Mouse (Mus musculus) adrenal gland, postnatal 14 days (tissue): ENCODE measurements around the gene Hivep2. TPM values are rescaled to one million over a fixed set of nuclear protein-coding genes. Genes with fewer than 3 reads are reported as not detected.
A peak's percentile ranks its signal among the peaks of the same experiment; 100 is the strongest.

Experiments
- DNase-seq: peaks from one replicate; pipeline ENCODE4 v3.0.0; 2021; ENCODE audit warnings: mixed read lengths
- long read RNA-seq, 2 experiments: library from polyadenylated mRNA; stranded (forward); transcript quantifications; one replicate each; pipeline ENCODE4 v2.0.0; 2021
- total RNA-seq: library from RNA; stranded (reverse); gene quantifications from 2 replicates; pipeline ENCODE4 v1.2.3, GENCODE M21; 2021

Gene Hivep2
- total RNA-seq = 27.2 and 31.2 TPM in 2 replicates
- long read RNA-seq, experiment 1, partial matches to known transcripts = 1 of 4 reads
- long read RNA-seq, experiment 1, other reads (novel, unspliced or antisense) = 3 of 4 reads
- long read RNA-seq, experiment 2, partial matches to known transcripts = 1 of 6 reads
- long read RNA-seq, experiment 2, other reads (novel, unspliced or antisense) = 5 of 6 reads

DNA sequence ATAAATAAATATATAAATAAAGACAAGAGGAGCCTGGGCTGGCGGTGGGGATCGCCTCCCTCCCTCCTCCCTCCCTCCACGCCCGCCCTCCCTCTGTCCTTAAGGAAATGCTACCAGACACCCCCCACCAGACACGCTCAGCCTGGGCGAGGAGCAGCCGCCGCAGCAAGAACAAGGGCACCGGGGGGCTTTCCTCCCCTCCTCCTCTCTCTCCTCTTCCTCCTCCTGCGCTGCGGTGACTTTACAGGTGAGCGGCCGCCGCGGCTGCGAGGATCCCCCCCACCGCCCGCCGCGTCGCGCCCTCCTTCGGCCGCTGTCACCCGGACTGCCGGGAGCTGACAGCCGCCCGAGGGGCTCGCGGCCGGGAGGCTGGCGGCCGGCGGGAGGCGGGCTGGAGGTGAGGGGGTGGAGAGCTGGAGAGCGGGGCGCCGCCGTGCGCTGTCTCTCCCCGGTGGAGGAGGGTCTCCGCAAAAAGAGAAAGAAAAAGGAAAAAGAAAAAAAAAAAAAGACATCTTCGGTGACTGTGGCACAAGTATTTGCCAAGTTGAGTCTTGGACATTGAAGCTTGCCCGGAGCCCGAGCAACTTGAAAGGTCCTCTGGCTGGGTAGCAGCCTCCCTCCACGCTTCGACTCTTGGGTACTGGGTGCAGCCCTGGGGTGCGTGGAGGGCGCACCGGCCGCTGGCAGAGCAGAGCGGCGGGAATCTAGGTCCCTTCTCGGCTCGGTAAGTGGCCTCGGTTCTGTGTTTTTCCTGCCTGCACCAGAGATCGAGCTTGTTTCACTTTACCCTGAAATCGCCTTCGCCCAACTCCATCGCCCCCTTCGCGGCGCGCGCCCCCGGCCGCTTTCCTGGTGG lies at the start of gene Hivep2:
Hivep2 (plus strand) TSS at position 102 of the 856 bp plus-strand sequence.
- peak; percentile 80 for DNase-seq

DNA sequence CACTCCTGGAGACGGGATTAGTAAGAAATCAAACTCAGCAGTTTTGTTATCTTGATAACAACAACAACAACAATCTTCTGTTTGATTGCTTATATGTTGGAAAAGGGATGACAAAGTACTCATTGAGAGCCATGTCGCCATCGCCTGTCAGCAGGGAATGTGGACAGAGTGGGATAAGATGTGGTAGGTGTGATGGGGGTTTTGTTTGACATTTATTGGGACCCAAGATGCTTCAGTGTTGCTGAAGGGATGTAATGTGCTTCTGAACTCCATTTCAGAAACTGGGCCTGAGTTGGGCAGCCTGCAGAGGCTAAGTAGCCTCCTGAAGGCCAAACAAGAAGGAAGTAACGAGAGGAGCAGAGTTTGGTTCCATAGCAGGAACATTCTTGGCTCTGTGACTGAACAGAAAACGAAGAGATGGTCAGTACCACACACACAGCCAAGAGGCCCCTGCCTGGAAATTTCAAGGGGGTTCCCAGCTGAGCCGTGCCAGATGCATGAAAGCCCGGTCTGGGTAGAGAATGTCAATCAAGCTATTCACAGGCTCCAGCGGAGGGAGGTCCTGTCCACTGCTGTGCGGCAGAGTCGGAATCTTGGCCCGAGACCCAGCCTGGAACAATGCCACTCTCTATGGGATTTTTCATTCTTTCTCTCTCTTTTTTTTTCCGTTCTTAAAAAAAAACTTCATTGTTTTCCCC lies 49.1 kb upstream of the Hivep2 start:
- DNase-seq = peak; percentile 43

DNA sequence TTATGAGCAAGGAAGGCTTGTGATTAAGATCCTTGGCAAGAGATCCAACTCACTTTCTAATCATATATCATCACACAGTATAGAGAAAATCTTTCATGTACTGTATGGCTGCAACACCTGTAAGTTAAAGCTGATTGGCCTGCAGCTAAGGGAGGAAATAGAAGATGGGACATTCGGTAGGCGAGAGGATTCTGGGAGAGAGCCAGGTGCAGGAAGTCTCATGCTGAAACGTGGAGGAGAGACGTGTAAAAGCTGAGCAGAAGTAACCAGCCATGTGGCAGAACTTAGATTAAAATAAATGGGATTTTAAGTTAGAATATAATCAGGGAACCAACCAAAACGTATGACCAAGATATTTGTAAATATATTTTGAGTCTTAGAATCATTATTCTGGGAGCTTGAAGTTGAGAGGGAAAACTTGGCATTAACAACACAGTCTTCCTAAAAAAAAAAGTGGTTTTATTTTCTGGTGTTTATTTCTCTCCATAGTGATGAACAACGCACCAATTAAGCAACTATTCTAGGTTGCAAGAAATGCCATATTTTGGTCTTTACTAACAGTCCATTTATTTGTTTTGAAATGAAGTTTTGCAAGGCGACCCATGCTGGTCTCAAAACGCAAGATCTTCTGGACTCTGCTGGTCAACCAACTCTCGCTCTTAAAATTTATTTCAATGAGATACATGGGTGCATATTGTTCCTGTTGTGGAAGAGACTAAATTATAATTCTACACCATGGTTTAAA lies 44.1 kb upstream of the Hivep2 start:
- DNase-seq = no peak

DNA sequence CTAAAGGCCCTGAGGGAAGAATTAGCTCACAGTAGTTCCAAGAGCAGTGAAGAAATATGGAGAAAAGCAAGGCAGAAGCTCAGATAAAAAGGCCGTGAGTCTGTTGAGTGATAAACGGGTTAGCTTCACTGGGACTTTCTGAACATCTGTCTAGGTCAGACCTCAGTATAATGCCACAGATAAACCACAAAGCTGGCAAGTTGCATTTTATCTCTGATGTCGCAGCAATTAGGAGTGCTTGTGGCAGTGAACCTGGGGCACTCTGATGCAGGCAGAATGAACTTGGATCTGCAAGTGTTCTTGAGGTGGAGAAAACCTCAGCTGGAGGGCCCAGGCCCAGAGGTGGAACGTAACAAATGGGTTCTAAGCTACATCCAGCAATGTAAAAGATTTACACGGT lies 36.6 kb upstream of the Hivep2 start:
- no peak for DNase-seq

DNA sequence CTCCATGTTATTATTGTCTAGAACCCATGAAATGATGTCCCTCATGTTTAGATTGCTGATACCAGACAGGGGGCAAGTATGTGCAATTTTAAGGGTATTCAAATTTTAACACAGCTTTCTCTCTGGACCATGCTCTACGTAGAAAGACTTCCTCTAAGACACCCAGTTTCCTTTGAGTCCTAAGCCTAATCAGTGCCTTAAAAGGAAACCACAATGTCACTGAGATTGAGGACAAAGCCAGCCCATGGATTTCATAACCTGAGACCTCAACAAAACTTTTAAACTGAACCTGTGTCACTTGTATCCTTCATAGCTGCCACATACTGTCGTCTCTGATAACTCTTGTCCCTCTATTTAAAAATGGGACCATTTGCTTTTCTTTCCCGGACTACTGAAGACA lies 33.7 kb upstream of the Hivep2 start:
- DNase-seq = no peak

DNA sequence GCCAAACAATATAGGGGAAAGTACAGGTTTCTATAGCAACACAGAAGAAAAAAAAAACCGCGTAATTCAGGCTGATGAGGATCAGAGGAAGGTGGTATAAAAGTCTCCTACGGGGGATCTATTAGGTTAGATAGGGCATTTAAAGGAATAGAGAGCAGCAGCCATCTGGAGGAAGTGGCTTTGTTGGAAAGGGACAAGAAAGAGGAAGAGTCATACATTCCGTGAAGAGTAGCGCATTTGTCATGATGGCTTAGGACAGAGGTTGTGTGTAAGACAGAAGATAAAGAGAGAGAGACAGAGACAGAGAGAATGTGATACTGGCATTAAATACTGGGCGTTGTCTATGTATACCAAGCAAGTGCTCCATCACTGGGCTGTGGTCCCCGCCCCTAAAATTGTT lies 32.6 kb upstream of the Hivep2 start:
- no peak for DNase-seq

DNA sequence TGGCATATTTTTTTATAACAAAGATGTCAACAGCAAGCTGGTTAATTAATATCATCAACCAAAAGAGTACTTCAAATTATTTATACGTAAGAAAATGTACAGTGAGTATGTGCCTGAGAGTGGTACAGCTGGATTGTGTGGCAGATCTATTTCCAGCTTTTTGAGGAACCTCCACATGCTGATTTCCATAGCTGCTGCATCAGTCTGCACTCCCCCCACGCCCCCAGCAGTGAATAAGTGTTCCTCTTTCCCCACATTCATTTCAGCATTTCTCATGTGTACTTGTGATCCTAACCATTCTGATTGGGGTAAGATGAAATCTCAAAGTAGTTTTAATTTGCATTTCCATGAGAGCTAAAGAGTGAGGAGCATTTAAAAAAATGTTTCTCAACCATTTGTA lies 30.2 kb upstream of the Hivep2 start:
- DNase-seq = no peak

DNA sequence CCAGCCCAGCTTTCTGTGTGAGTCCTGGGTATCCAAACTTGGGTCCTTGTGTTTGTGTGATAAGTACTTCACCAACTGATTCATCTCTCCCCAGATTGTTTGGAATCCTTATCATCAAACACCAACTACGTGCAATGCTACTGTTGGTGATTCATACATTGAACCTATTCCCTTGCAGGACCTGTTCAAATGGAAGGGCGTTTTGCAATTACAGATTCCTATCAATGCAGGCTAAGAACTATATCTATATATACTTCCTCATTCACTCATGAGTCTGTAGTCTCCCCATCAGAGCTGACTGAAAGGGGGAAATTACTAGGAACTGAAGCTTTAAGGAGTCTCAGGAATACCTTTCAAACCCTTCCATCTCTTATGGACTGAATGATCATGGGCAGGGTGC lies 24.5 kb upstream of the Hivep2 start:
- no peak for DNase-seq

DNA sequence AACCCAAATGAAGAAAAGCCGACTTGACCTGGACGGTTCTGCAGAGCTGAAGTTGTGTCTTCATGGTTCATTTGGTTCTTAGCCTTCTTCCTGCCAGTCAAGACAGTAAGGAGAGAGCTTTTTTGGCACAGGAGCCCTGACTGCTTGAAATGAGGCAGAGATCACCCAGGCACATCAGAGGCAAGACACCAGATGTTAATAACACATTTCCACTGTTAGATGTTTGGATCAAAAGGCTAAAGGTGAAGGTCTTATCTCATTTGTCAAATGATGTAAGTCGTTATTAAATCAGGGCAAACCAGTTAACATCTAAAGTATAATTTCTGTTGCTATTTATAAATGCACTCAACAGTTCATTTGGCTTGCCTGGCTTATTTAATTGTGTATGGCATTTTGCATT lies 22.2 kb upstream of the Hivep2 start:
- DNase-seq = no peak

DNA sequence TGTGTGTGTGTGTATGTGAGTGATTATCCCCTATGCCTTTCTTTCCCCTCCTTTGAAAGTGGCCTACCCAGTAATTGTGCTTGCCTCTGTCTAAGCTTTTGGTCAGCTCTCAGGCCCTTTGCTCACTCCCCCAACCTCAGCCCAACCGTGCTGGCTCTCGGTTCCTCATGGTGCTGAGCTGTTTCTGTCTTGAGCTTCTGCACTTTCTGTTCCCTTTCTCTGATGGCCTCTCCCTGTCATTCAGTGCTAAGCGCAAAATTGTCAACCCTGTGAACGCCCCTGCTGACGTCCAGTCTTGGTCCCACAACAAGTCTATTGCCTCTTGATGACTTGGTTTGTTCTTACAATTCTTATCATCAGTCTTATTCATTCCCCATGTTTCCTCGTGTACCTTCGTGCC lies 19.4 kb upstream of the Hivep2 start:
- DNase-seq = no peak

DNA sequence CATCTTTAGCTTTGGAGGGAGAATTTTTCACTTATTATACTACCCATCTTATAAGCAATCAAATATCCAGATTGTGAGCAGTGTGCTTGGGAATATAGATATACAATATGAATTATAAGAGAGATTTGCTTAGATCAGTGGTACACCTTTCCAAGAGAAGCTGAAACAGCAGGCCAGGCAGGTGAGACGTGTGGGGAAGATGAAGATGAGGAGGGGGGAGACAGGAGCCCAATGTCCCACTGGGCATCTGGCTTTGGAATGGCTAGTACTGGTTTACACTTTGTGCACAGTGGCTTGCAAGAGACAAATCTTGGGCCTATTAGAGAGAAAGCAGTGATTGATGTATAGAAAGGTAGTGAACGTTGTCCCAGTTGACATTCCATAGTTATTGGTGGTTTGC lies 2.9 kb upstream of the Hivep2 start:
- DNase-seq = no peak

DNA sequence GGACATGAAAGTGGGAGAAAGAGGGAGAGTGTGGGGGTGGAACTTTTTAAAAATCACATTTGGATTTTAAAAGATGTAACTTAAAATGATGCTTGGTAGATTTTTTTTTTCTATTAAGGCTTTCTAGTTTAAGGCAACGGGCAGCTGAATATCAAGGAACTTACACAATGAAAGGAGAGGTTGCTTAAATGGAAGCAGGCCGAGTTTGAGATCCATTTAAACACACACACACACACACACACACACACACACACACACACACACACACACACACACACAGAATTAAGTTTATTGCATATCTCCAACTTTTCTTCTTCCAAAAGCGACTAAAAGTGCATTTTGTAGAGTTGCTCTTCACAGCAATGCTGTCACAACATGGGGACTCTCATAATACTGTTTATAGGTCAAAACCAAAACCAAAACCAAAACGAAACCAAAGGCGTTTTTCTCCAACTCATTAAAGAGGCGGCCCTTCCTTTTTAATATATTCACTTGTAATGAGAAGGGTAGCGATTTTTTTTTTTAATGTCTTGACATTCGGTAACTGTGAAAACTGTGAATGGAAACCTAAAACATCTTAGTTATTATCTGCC lies 1.9 kb upstream of the Hivep2 start:
- no peak for DNase-seq

DNA sequence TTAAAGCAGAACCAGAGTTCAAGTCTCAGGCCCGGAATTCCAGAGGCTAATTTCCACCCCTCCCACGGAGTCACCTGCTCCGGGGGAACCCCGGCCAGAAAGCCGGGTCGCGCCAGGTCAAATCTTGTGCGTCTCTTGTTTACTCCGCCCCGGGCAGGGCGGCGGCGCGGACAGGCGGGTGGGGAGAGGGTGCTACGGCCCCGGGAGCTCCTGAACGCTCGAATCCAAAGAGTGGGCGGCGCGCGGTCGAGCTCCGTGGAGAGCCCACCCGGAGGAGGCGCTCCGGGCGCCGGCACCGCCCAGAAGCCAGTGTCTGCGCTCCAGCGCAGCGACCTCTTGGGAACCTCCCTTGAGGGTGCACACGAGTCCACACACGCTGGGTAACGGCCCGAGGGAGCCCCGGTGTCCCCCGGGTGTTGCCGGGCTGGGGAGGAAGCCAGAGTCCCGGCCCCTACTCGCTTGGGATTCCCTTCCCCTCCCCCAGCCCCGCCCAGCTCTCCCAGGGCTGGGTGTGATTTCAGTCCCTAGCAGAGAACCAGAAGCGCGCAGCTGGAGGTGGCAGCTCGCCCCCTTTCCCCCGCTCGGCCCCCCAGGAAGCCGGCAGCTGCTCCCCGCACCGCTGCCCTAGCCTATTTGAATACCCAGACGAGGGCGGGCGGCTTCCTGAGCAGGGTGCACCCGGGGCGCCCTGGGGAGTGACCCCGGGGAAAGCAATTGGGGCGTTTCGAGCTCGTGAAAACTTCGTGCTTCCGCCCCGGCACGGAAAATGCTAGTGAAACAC lies 1.2 kb upstream of the Hivep2 start:
- peak; percentile 97 for DNase-seq

DNA sequence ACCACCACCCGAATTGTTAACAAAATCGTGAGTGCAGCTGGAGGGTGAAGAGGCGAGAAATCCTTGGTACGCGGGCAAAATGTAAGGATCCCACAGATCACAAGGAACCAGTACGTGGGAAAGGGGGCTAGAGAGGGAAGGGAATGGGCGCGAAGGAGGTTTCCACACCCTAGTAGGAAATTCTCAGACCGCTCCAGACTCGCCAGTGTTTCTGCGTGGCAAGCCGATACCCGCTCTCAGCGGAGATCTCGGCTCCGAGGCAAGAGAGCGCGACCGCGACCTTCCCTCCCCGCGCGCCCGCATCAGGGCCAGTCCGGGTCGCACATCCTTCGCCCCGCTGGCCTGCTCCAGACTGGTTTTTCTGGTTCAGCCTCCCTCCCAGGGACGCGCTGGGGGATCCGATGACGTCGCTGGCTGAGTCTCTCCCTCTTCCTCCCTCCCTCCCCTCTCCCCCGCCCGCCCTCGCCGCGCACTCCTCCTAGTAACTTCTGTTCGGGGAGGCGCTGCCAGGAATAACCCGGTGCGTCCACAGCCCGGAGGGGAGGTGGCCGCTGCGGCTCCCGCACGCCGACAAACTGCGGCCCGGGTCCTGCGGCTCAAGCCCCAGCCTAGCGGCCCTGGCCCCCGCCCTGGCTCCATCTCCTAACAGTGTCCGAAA lies 430 bp upstream of the Hivep2 start:
- peak; percentile 95 for DNase-seq

DNA sequence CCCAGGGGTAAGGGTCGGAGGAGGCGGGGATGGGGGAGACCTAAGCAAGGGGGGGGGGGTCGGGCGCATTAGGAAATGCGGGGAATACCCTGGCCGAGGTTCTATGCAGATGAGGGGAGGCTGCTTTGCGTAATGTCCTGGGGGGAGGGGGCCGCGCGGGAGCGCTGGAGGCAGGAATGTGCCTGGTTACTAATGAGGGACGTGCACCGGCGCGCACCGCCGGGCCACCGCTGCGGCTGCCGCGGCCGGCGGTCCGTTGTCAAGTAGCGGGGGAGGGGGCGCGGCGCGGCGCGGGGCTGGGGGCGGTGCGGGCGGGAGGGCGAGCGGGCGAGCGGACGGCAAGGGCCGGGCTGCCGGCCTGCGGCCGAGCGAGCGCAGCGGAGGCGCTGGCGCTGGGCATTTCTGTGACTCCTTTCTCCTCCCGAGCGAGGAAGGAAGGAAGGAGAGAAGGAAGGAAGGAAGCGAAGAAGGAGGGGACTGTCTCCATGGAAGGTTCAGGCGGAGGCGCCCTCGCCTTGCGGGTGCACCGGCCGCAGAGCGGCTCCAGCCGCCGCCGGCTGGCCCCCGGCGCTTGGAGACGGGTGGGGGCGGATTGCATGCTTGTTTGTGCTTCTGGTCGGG lies 1.1 kb downstream of the Hivep2 start:
- peak; percentile 91 for DNase-seq

DNA sequence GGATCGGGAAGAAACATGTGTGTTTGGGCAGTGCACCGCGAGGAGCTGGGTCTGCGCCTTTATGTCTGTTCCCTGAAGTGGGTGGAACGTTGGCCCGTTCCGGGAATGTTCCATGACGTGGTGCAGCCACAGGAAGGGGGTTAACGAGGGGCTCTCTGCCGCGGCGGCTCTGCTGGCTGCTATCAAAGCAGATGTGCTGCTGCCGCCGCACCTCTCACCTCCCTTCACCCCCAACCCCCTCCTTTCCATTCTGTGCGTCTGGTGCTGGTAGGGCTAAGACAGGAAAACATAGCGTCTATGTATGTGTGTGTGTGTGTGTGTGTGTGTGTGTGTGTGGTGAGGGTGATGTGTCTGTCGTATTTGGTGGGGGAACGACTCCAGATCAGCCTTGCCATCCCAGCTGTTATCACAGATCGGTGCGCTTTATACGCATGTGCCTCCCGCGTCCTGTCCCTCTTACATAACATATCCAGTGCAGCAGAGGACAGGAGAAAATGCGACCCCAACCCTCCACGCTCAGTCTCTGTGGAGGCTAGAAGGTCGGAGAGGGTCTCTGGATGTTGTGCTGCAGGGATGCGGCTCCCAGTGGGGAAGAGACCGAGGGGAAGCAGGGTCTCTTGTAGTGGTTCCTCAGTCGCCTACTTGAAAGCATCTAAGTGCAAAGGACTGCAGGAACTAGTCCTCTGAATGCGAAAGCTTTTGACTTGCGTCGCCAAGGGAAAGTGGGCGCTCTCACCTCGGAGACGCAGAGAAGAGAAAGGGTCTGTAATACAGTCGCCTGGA lies 1.8 kb downstream of the Hivep2 start:
- peak; percentile 89 for DNase-seq

DNA sequence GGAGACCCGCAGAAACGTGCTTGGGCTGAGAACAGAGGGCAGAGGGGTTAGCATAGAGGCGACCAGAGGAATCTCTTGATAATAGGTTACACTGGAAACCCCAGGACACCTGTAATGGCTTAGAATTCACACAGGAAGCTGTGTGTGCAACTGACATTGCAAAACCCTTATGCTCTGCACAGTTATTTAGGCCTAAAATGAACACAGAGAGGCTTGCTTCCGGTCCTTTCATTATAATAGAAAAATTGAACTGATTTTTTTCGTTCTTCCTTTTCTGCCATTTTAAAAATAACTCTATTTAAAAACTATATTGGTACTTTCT lies 2.3 kb downstream of the Hivep2 start:
- DNase-seq = no peak

DNA sequence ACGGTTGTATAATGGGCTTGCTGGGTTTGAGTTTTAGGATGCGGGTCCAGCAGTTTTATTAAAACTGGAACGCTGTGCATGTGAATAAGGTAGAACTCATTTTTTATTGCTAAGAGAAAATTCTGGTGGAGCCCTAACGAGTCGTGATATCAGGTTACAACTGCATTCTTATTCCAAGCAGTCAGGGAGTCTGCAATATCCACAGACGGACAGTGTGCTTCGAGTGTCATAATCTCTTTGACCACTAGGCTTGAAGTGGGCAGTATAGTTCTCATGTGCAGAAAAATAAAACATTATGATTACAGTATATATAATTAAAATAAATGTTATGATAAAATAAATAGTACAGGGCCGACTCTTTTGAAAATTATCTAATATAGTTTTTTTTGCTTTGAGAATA lies 3.1 kb downstream of the Hivep2 start:
- peak; percentile 52 for DNase-seq

DNA sequence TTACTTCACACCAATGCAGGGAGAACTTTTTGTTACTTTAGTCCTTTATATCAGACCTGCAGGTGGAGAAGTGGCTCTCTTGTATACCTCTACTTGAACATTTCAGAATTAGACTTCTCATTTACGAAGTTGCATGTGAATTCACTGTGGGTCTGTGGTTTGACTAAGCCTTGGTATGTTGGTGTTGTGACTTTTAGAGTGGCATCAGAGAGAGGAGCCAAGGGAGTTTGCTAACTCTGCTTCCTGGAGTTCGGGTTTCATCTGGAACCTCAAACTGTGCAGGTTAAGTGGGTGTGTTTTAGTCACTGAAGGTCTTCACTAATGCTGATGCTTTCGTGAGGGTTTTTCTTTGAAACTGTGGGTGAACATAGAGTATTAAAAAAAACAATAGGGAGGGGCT lies 4.4 kb downstream of the Hivep2 start:
- DNase-seq = no peak

DNA sequence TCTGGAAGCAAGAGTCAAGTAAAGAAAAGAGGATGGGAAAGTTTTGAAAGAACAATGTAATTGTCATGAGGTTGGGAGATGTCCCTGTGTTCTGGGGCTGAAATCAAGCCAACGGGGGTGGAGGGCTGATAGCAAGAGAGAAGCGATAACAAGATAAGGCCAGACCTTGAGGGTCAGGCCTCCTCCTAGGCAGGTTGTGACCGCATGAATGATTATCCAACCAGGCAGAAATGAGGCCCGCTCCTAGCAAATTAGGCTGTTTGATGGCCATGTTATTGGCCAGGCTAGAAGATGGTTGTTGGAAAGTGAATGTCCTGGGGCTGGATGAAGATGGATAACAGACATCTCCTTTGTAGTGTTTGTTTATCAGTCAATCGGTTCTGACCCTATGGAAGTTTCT lies 5.4 kb downstream of the Hivep2 start:
- no peak for DNase-seq
